Mouse (Mus musculus) lung, embryonic 15.5 days (tissue): ENCODE results near the gene Notch4. TPM values are rescaled to one million over a fixed set of nuclear protein-coding genes. Genes with fewer than 3 reads are reported as not detected.

ENCODE experiments used
- ATAC-seq: fragments of 200-750 bp; cut with Nextera tagmentation; 2 replicates; pipeline ENCODE4 v1.8.0; 2017; ENCODE audit warnings: moderate number of reproducible peaks, borderline replicate concordance; ENCODE audit not compliant: low FRiP score, low TSS enrichment; ENCODE audit errors: extremely low read depth
- H3K27ac ChIP-seq: fragments of 300-500 bp; sonication (generic); 2 replicates; pipeline ENCODE4 v1.5.1; 2015; ENCODE audit warnings: moderate library complexity, mild to moderate bottlenecking, inconsistent platforms
- H3K27me3 ChIP-seq: fragments of 300-500 bp; sonication (generic); 2 replicates; pipeline ENCODE4 v1.6.1; 2015; ENCODE audit warnings: inconsistent platforms
- H3K36me3 ChIP-seq: fragments of 300-500 bp; sonication (generic); 2 replicates; pipeline ENCODE4 v1.6.1; 2015; ENCODE audit warnings: inconsistent platforms
- H3K4me1 ChIP-seq: fragments of 300-500 bp; sonication (generic); 2 replicates; pipeline ENCODE4 v1.6.1; 2015; ENCODE audit warnings: inconsistent platforms
- H3K4me2 ChIP-seq: fragments of 300-500 bp; sonication (generic); 2 replicates; pipeline ENCODE4 v1.6.1; 2015; ENCODE audit warnings: inconsistent platforms, mild to moderate bottlenecking, moderate library complexity
- H3K4me3 ChIP-seq: fragments of 300-500 bp; sonication (generic); 2 replicates; pipeline ENCODE4 v1.5.1; 2015; ENCODE audit warnings: mild to moderate bottlenecking, inconsistent platforms
- H3K9ac ChIP-seq: fragments of 300-500 bp; sonication (generic); 2 replicates; pipeline ENCODE4 v1.6.1; 2015; ENCODE audit warnings: inconsistent platforms
- H3K9me3 ChIP-seq: fragments of 300-500 bp; sonication (generic); 2 replicates; pipeline ENCODE4 v1.6.1; 2016; ENCODE audit warnings: inconsistent platforms
- WGBS: fragments of 180-500 bp; shearing (Covaris S2); methylation state at CpG from one replicate; pipeline ENCODE4 v1.1.7; 2015; 5-methylcytosine and 5-hydroxymethylcytosine counted together
- polyA plus RNA-seq: library from polyadenylated mRNA; unstranded; fragments of >200 nt; fragmentation: Nextera tagmentation; extraction: Ambion mirVana; gene quantifications from 2 replicates; pipeline ENCODE4 v1.2.1, GENCODE M21; 2015

Gene Notch4
- polyA plus RNA-seq, 1 experiment from 2014 or later = 11.2 TPM

GRCm38 (mm10) chr17:34572361-34572760 lies 8.3 kb downstream of the Notch4 start:
- Histone ChIP-seq H3K27me3 (no peaks in the 10 kb centered on the region), H3K4me2 (no peak overlapping the region), H3K4me1 (peaks cover 4% of the 10 kb centered on the region; the same call in 1 of the 2 replicates), H3K9me3 (no peaks in the 10 kb centered on the region), H3K27ac (no peak overlapping the region), H3K36me3 (no peaks in the 10 kb centered on the region), H3K9ac (no peak overlapping the region), H3K4me3 (no peak overlapping the region)
- ATAC-seq = no peak
- WGBS = 13% methylated on average over 15 of the region's 15 CpGs

- no peaks in the 10 kb centered on the region for H3K36me3 ChIP-seq
- H3K4me1 ChIP-seq = peaks cover 4% of the 10 kb centered on the region; the same call in 1 of the 2 replicates
- 47% methylated on average over 5 of the region's 5 CpGs for WGBS
- H3K4me2 ChIP-seq = no peak overlapping the region
- no peak overlapping the region for H3K27ac ChIP-seq
- no peak for ATAC-seq
- H3K4me3 ChIP-seq = no peak overlapping the region
- H3K27me3 ChIP-seq = no peaks in the 10 kb centered on the region
- no peak overlapping the region for H3K9ac ChIP-seq
- H3K9me3 ChIP-seq = no peaks in the 10 kb centered on the region
Observed at GRCm38 (mm10) chr17:34576577-34576976, 12.5 kb downstream of the Notch4 start.

- Histone ChIP-seq H3K4me2 (no peak overlapping the region), H3K4me3 (no peak overlapping the region), H3K36me3 (no peaks in the 10 kb centered on the region), H3K27ac (no peak overlapping the region), H3K9me3 (no peaks in the 10 kb centered on the region), H3K27me3 (no peaks in the 10 kb centered on the region), H3K4me1 (peaks cover 4% of the 10 kb centered on the region; the same call in 1 of the 2 replicates), H3K9ac (no peak overlapping the region)
- 86% methylated on average over 3 of the region's 3 CpGs for WGBS
- ATAC-seq = no peak
Observed at GRCm38 (mm10) chr17:34578070-34578469, 14.0 kb downstream of the Notch4 start.

GRCm38 (mm10) chr17:34582528-34582927 lies 18.5 kb downstream of the Notch4 start:
- no peak overlapping the region for H3K27ac ChIP-seq
- no peaks in the 10 kb centered on the region for H3K9me3 ChIP-seq
- H3K9ac ChIP-seq = no peak overlapping the region
- H3K4me1 ChIP-seq = peaks cover 12% of the 10 kb centered on the region
- no peak for ATAC-seq
- no peaks in the 10 kb centered on the region for H3K36me3 ChIP-seq
- no peak overlapping the region for H3K4me3 ChIP-seq
- no peak overlapping the region for H3K4me2 ChIP-seq
- no peaks in the 10 kb centered on the region for H3K27me3 ChIP-seq
- WGBS = 73% methylated on average over 12 of the region's 12 CpGs

GRCm38 (mm10) chr17:34583397-34583796 lies 19.3 kb downstream of the Notch4 start:
- H3K27ac ChIP-seq = no peak overlapping the region
- H3K4me1 ChIP-seq = peaks cover 19% of the 10 kb centered on the region
- H3K9ac ChIP-seq = no peak overlapping the region
- no peak overlapping the region for H3K4me2 ChIP-seq
- H3K36me3 ChIP-seq = no peaks in the 10 kb centered on the region
- H3K9me3 ChIP-seq = no peaks in the 10 kb centered on the region
- no peak overlapping the region for H3K4me3 ChIP-seq
- WGBS = 53% methylated on average over 7 of the region's 7 CpGs
- ATAC-seq = no peak
- no peaks in the 10 kb centered on the region for H3K27me3 ChIP-seq

GRCm38 (mm10) chr17:34583819-34584218 lies 19.8 kb downstream of the Notch4 start:
- Histone ChIP-seq H3K27me3 (no peaks in the 10 kb centered on the region), H3K9me3 (no peaks in the 10 kb centered on the region), H3K4me3 (no peak overlapping the region), H3K4me2 (no peak overlapping the region), H3K36me3 (no peaks in the 10 kb centered on the region), H3K9ac (no peak overlapping the region), H3K4me1 (peaks cover 23% of the 10 kb centered on the region), H3K27ac (no peak overlapping the region)
- 91% methylated on average over 8 of the region's 8 CpGs for WGBS
- ATAC-seq = no peak

- ATAC-seq = no peak
- H3K4me3 ChIP-seq = no peak overlapping the region
- no peak overlapping the region for H3K9ac ChIP-seq
- 91% methylated on average over 8 of the region's 8 CpGs for WGBS
- H3K27me3 ChIP-seq = no peaks in the 10 kb centered on the region
- no peaks in the 10 kb centered on the region for H3K9me3 ChIP-seq
- H3K27ac ChIP-seq = no peak overlapping the region
- H3K4me1 ChIP-seq = peaks cover 36% of the 10 kb centered on the region
- H3K4me2 ChIP-seq = no peak overlapping the region
- no peaks in the 10 kb centered on the region for H3K36me3 ChIP-seq
Observed at GRCm38 (mm10) chr17:34585121-34585520, 21.1 kb downstream of the Notch4 start.

GRCm38 (mm10) chr17:34585877-34586771 lies 22.1 kb downstream of the Notch4 start:
- H3K27me3 ChIP-seq = no peaks in the 10 kb centered on the region
- peaks cover 46% of the 10 kb centered on the region for H3K4me1 ChIP-seq
- no peaks in the 10 kb centered on the region for H3K9me3 ChIP-seq
- peak overlapping the region; percentile 98 for H3K9ac ChIP-seq
- H3K4me3 ChIP-seq = peak overlapping the region; percentile 83
- H3K36me3 ChIP-seq = no peaks in the 10 kb centered on the region
- H3K4me2 ChIP-seq = peak overlapping the region; percentile 96
- H3K27ac ChIP-seq = peak overlapping the region; percentile 99
- 24% methylated on average over 32 of the region's 32 CpGs for WGBS
- no peak for ATAC-seq

- H3K4me2 ChIP-seq = peak overlapping the region; percentile 96
- WGBS = 2% methylated on average over 38 of the region's 38 CpGs
Observed at GRCm38 (mm10) chr17:34586796-34587422, 22.8 kb downstream of the Notch4 start.

GRCm38 (mm10) chr17:34587423-34587811 lies 23.3 kb downstream of the Notch4 start:
- Histone ChIP-seq H3K9ac (peak overlapping the region; percentile 98), H3K4me3 (peak overlapping the region; percentile 83), H3K27me3 (no peaks in the 10 kb centered on the region), H3K4me2 (peak overlapping the region; percentile 96), H3K36me3 (no peaks in the 10 kb centered on the region), H3K27ac (peak overlapping the region; percentile 99), H3K4me1 (peaks cover 51% of the 10 kb centered on the region), H3K9me3 (no peaks in the 10 kb centered on the region)
- under 1% methylated on average over 48 of the region's 50 CpGs for WGBS
- ATAC-seq = peak; percentile 84

More at GRCm38 (mm10) chr17:34586796-34587422, 22.8 kb downstream of the Notch4 start:
- H3K4me1 ChIP-seq = peaks cover 51% of the 10 kb centered on the region
- no peaks in the 10 kb centered on the region for H3K27me3 ChIP-seq
- peak overlapping the region; percentile 99 for H3K27ac ChIP-seq
- peak overlapping the region; percentile 98 for H3K9ac ChIP-seq
- H3K9me3 ChIP-seq = no peaks in the 10 kb centered on the region
- no peaks in the 10 kb centered on the region for H3K36me3 ChIP-seq
- H3K4me3 ChIP-seq = peak overlapping the region; percentile 83
- peak; percentile 82 for ATAC-seq

GRCm38 (mm10) chr17:34587814-34588213 lies 23.7 kb downstream of the Notch4 start:
- peaks cover 51% of the 10 kb centered on the region for H3K4me1 ChIP-seq
- WGBS = 2% methylated on average over 19 of the region's 19 CpGs
- ATAC-seq = no peak

GRCm38 (mm10) chr17:34588767-34589166 lies 24.7 kb downstream of the Notch4 start:
- Histone ChIP-seq H3K36me3 (no peaks in the 10 kb centered on the region), H3K4me1 (peaks cover 58% of the 10 kb centered on the region), H3K27me3 (no peaks in the 10 kb centered on the region), H3K27ac (no peak overlapping the region), H3K4me3 (no peak overlapping the region; the same call in 1 of the 2 replicates), H3K9me3 (no peaks in the 10 kb centered on the region), H3K4me2 (peak overlapping the region; percentile 96), H3K9ac (0 out of 2 replicates have a peak overlapping the region, but pooled peaks have one; percentile 98)
- 69% methylated on average over 3 of the region's 3 CpGs for WGBS
- no peak for ATAC-seq

More at GRCm38 (mm10) chr17:34587814-34588213, 23.7 kb downstream of the Notch4 start:
- peak overlapping the region; percentile 98 for H3K9ac ChIP-seq
- H3K36me3 ChIP-seq = no peaks in the 10 kb centered on the region
- H3K27ac ChIP-seq = peak overlapping the region; percentile 99
- H3K4me3 ChIP-seq = peak overlapping the region; percentile 83
- peak overlapping the region; percentile 96 for H3K4me2 ChIP-seq
- H3K9me3 ChIP-seq = no peaks in the 10 kb centered on the region
- H3K27me3 ChIP-seq = no peaks in the 10 kb centered on the region
